In the genomic region with DNA sequence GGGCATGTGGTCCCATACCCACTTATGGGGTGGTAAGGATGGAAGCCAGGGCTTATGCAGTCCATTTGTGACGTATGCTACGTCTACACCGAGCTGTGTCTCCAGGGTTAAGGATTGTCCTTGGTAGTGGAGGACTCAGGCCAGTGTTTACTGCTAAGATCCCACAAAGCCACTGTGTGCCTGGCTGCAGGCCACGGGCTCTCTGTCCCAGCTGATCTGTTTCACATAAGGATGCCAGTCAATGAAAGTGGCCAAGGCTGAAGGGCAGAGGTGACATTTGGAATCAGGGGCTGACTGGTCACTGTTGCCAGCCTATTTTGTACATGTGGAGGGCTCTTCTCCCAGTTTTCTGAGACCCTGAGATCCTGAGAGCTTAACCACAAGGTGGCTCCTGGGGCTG, we compare ENCODE assay signal across 15 mouse cellular contexts. TPM values are rescaled to one million over a fixed set of nuclear protein-coding genes. Genes with fewer than 3 reads are reported as not detected.
A peak's percentile ranks its signal among the peaks of the same experiment; 100 is the strongest.
DNase-seq lines count a peak whose midpoint lies in the region; ATAC-seq lines count a peak whose summit lies in the region.
"Had no signal": no experiment of that assay in that cellular context is flagged by ENCODE, and none has a peak within 500 bp of the region (broad histone marks: within the 10 kb centered on the region; RNA-seq: fewer than 3 reads in every experiment).

No protein-coding gene starts in this region.

- DNase-seq in heart, adult 11 months: peak; percentile 98
- no peak for DNase-seq in heart, embryonic 10.5 days (ENCODE audit: low spot score)
- DNase-seq in adipocyte (ENCODE audit: low spot score): peak; percentile 53
- peak; percentile 38 for DNase-seq in gastrocnemius, postnatal 10 days
- DNase-seq in heart, postnatal 10 days: peak; percentile 69 to 76
- DNase-seq in layer of hippocampus, adult 11-12 months (ENCODE audit: low spot score): no peak
- no peak for DNase-seq in T-cell, adult 2 months (ENCODE audit: low spot score)
- DNase-seq: cerebellum, adult 9-10 months; right cerebral cortex, postnatal 4 days; thymus, postnatal 36 days had no signal

- H3K4me1 ChIP-seq in heart, embryonic 10.5 days: no peaks in the 10 kb centered on the region
- H3K4me1 ChIP-seq in forebrain, embryonic 13.5 days: no peaks in the 10 kb centered on the region
- H3K4me1 ChIP-seq: kidney, embryonic 15.5 days; lung, embryonic 15.5 days had no signal

- H3K36me3 ChIP-seq in heart, embryonic 10.5 days: peaks cover 85% of the 10 kb centered on the region
- H3K36me3 ChIP-seq in forebrain, embryonic 13.5 days (ENCODE audit: poor library complexity, severe bottlenecking): peaks cover 71% of the 10 kb centered on the region

- H3K9me3 ChIP-seq in heart, embryonic 10.5 days: no peaks in the 10 kb centered on the region
- no peaks in the 10 kb centered on the region for H3K9me3 ChIP-seq in forebrain, embryonic 13.5 days (replicated peaks)
- H3K9me3 ChIP-seq: kidney, embryonic 15.5 days; lung, embryonic 15.5 days had no signal

- intact Hi-C loops in heart, postnatal 10 days (cut with DNase I): no loop called here

- H3K9ac ChIP-seq in forebrain, embryonic 13.5 days: no peak overlapping the region
- H3K9ac ChIP-seq: kidney, embryonic 15.5 days; lung, embryonic 15.5 days had no signal

- H3K27me3 ChIP-seq in heart, embryonic 10.5 days (ENCODE audit: insufficient read depth, poor library complexity, severe bottlenecking): no peaks in the 10 kb centered on the region
- H3K27me3 ChIP-seq in forebrain, embryonic 13.5 days: no peaks in the 10 kb centered on the region
- H3K27me3 ChIP-seq: kidney, embryonic 15.5 days; lung, embryonic 15.5 days had no signal

- no peak overlapping the region for H3K4me3 ChIP-seq in heart, embryonic 10.5 days
- no peak overlapping the region for H3K4me3 ChIP-seq in forebrain, embryonic 13.5 days
- H3K4me3 ChIP-seq: kidney, embryonic 15.5 days; layer of hippocampus, adult 2 months; lung, embryonic 15.5 days had no signal

- no peak overlapping the region for H3K27ac ChIP-seq in heart, embryonic 10.5 days
- H3K27ac ChIP-seq in forebrain, embryonic 13.5 days: no peak overlapping the region
- H3K27ac ChIP-seq: kidney, embryonic 15.5 days; layer of hippocampus, adult 2 months; lung, embryonic 15.5 days had no signal

- WGBS in heart, embryonic 10.5 days: 96% methylated on average over 4 of the region's 4 CpGs
- 96% methylated on average over 4 of the region's 4 CpGs for whole genome bisulfite sequencing in forebrain, embryonic 13.5 days

- ATAC-seq in forebrain, embryonic 13.5 days: no peak
- ATAC-seq: forebrain, embryonic 16.5 days had no signal

- no peak overlapping the region for H3K4me2 ChIP-seq in forebrain, embryonic 13.5 days
- H3K4me2 ChIP-seq: kidney, embryonic 15.5 days; lung, embryonic 15.5 days had no signal

RNA-seq across cellular contexts. Expression of gene Vdac1, which starts 16.9 kb away (rescaled TPM):
- polyA plus RNA-seq in heart, embryonic 10.5 days (2016; fragmentation: Nextera tagmentation; extraction: Ambion mirVana): 304 and 442 TPM in 2 replicates
- 1,000 to 10,000 TPM; 1,018 to 1,167 TPM for total RNA-seq in gastrocnemius, postnatal 10 days (2021)
- total RNA-seq in heart, postnatal 10 days (2021): 100 to 1,000 TPM; 861 to 884 TPM
- 233 and 254 TPM in 2 replicates for polyA plus RNA-seq in forebrain, embryonic 13.5 days (2015; fragmentation: Nextera tagmentation; extraction: Ambion mirVana)

RNA-seq across cellular contexts. Expression of gene 9530068E07Rik, which starts 18.6 kb away (rescaled TPM):
- polyA plus RNA-seq in heart, embryonic 10.5 days (2016; fragmentation: Nextera tagmentation; extraction: Ambion mirVana): 201 and 225 TPM in 2 replicates
- 10 to 100 TPM; 76.7 to 83.4 TPM for total RNA-seq in gastrocnemius, postnatal 10 days (2021)
- total RNA-seq in heart, postnatal 10 days (2021): 100 to 1,000 TPM; 111 to 117 TPM
- 112 and 121 TPM in 2 replicates for polyA plus RNA-seq in forebrain, embryonic 13.5 days (2015; fragmentation: Nextera tagmentation; extraction: Ambion mirVana)

Comparison
In these comparisons a context has a peak if more than half of its experiments do, and no peak if none do; other contexts are left out.
1. DNase-seq: peak in heart, adult 11 months (single experiment), adipocyte (single experiment), gastrocnemius, postnatal 10 days (single experiment) and heart, postnatal 10 days (2 of 2); none in heart, embryonic 10.5 days (single experiment), layer of hippocampus, adult 11-12 months (single experiment) and T-cell, adult 2 months (single experiment).